Mouse (Mus musculus) embryonic facial prominence, embryonic 15.5 days (tissue): ENCODE measurements around the gene Apom. TPM values are rescaled to one million over a fixed set of nuclear protein-coding genes. Genes with fewer than 3 reads are reported as not detected.
A peak's percentile ranks its signal among the peaks of the same experiment; 100 is the strongest.
"Not testable (repeated sequence)": the region's sequence is repeated elsewhere in the genome, so short reads cannot be mapped to it uniquely, and the experiment has no call there.

Experiments
- ATAC-seq: fragments of 200-750 bp; cut with Nextera tagmentation; 2 replicates; pipeline ENCODE4 v1.8.0; 2017; ENCODE audit warnings: low read depth, moderate TSS enrichment; ENCODE audit not compliant: insufficient number of reproducible peaks, low FRiP score, low TSS enrichment
- H3K27ac ChIP-seq: fragments of 300-500 bp; sonication (generic); replicated peaks from 2 replicates; pipeline ENCODE4 v1.5.1; 2015; ENCODE audit warnings: mild to moderate bottlenecking, inconsistent platforms
- H3K27me3 ChIP-seq: fragments of 300-500 bp; sonication (generic); 2 replicates; pipeline ENCODE4 v1.6.1; 2015; ENCODE audit warnings: inconsistent platforms
- H3K36me3 ChIP-seq: fragments of 300-500 bp; sonication (generic); 2 replicates; pipeline ENCODE4 v1.6.1; 2015; ENCODE audit warnings: mild to moderate bottlenecking, inconsistent platforms
- H3K4me1 ChIP-seq: fragments of 300-500 bp; sonication (generic); 2 replicates; pipeline ENCODE4 v1.6.1; 2015; ENCODE audit warnings: inconsistent platforms
- H3K4me2 ChIP-seq: fragments of 300-500 bp; sonication (generic); replicated peaks from 2 replicates; pipeline ENCODE4 v1.6.1; 2015; ENCODE audit warnings: mild to moderate bottlenecking, inconsistent platforms
- H3K4me3 ChIP-seq: fragments of 300-500 bp; sonication (generic); replicated peaks from 2 replicates; pipeline ENCODE4 v1.5.1; 2015; ENCODE audit warnings: mild to moderate bottlenecking, inconsistent platforms
- H3K9ac ChIP-seq: fragments of 300-500 bp; sonication (generic); 2 replicates; pipeline ENCODE4 v1.6.1; 2015; ENCODE audit warnings: inconsistent platforms
- H3K9me3 ChIP-seq: fragments of 300-500 bp; sonication (generic); replicated peaks from 2 replicates; pipeline ENCODE4 v1.6.1; 2016; ENCODE audit warnings: inconsistent platforms
- WGBS: fragments of 180-500 bp; shearing (Covaris S2); methylation state at CpG from one replicate; pipeline ENCODE4 v1.1.7; 2015; 5-methylcytosine and 5-hydroxymethylcytosine counted together
- polyA plus RNA-seq: library from polyadenylated mRNA; unstranded; fragments of >200 nt; fragmentation: Nextera tagmentation; extraction: Ambion mirVana; gene quantifications from 2 replicates; pipeline ENCODE4 v1.2.1, GENCODE M21; 2015

Apom gene
- polyA plus RNA-seq, 1 experiment from 2014 or later: not detected

DNA sequence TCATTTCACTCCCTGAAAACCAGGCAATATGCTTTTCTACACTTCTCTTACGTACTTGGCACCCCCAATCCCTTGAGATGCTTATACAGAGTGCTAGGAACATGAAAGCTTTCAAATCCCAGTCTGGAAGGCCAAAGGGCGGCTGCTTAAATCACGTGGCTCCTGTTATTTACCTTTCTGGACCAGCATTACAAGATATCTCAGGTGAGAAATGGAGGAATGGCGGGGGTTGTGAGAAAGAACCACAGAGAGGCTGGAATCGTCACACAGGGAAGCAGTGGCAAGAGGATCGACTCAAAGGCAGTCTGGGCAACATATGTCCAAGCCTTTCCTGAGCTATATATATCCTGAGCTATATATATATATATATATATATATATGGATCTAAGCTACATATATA, 6.3 kb downstream of the Apom start:
- WGBS: 22% methylated on average over 6 of the region's 6 CpGs

DNA sequence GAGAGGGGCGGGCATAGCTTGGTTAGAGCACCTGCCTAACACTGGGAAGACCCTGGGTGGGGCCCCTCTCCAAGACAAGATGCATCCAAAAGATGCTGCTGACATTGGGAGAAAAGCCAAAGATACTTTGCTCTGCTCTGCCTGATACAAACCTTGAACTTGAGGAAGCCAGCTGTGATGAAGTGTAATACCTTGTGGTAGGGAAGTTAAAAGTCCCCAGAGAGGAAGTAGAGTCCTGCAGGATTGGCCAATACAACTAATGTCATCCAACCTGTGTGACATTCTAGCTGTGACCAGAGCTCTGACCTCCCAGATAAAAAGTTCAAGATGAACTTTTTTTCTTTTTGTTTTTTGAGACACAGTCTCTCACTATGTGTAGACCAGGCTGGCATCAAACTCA, 6.8 kb downstream of the Apom start:
- Histone ChIP-seq H3K9me3 (no peaks in the 10 kb centered on the region), H3K27ac (peak overlapping the region; percentile 89; the same call in 1 of the 2 replicates), H3K4me3 (no peak overlapping the region), H3K4me2 (no peak overlapping the region), H3K27me3 (no peaks in the 10 kb centered on the region), H3K36me3 (peaks cover 8% of the 10 kb centered on the region), H3K4me1 (peaks cover 46% of the 10 kb centered on the region), H3K9ac (no peak overlapping the region)
- ATAC-seq: no peak
- WGBS: 82% methylated on average over 1 of the region's 1 CpGs

More for the DNA sequence above, 6.3 kb downstream of the Apom start:
- Histone ChIP-seq H3K4me2 (peak overlapping the region; percentile 71), H3K4me3 (peak overlapping the region; percentile 63), H3K4me1 (peaks cover 41% of the 10 kb centered on the region), H3K9me3 (no peaks in the 10 kb centered on the region), H3K27ac (peak overlapping the region; percentile 89), H3K36me3 (peaks cover 13% of the 10 kb centered on the region), H3K9ac (peak overlapping the region; percentile 73), H3K27me3 (no peaks in the 10 kb centered on the region)
- ATAC-seq: no peak

DNA sequence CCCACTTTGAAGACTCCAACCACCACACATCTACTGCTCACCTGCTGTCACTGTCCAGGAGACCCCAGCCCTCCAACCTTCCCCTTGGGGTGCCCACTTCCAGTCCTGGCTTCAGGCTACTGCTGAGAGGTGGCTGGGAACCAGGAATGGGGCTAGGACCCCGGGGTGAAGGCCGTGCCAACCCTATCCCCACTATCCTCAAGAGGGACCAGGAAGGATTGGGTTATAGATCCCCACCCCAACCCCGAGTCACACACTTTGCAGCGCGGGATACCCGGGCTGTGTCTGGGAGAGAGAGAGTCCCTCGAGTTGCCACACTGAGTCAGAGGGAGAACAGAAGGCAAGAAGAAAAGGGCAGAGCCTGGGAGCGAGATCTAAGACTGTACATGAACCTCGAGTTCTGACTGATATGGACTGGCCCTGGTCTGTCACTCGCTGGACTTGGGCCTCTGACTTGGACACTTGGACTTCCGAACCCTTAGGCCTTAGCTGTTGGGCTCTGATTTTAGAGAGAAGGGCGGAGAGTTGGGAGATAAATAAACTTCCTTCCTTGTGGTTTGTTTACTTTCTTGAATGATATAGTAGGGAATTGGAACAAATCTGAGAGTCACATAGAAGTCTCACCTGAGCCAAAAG, 7.5 kb downstream of the Apom start:
- not testable (repeated sequence) for H3K27ac ChIP-seq, H3K4me3 ChIP-seq, H3K9ac ChIP-seq, H3K27me3 ChIP-seq, H3K36me3 ChIP-seq, H3K9me3 ChIP-seq, ATAC-seq, H3K4me2 ChIP-seq
- WGBS: 93% methylated on average over 12 of the region's 12 CpGs
- H3K4me1 ChIP-seq: peaks cover 52% of the 10 kb centered on the region

DNA sequence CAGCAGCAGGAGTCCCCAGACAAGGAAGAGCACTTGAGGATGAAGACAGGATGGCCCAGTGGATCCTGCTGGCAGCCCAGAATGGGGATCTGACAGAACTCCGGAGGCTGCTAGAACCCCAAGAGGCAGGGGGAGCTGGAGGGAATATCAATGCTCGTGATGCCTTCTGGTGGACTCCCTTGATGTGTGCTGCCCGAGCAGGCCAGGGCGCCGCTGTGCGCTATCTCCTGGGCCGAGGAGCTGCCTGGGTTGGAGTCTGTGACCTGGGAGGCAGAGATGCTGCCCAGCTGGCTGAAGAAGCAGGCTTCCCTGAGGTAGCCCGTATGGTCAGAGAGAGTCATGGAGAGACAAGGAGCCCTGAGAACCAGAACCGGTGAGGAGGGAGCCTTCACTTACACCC, 8.6 kb downstream of the Apom start:
- WGBS: 92% methylated on average over 9 of the region's 9 CpGs
- not testable (repeated sequence) for H3K9me3 ChIP-seq, H3K4me3 ChIP-seq, H3K9ac ChIP-seq, H3K4me2 ChIP-seq, H3K27me3 ChIP-seq, ATAC-seq, H3K27ac ChIP-seq
- H3K36me3 ChIP-seq: peaks cover 18% of the 10 kb centered on the region
- peaks cover 49% of the 10 kb centered on the region for H3K4me1 ChIP-seq

DNA sequence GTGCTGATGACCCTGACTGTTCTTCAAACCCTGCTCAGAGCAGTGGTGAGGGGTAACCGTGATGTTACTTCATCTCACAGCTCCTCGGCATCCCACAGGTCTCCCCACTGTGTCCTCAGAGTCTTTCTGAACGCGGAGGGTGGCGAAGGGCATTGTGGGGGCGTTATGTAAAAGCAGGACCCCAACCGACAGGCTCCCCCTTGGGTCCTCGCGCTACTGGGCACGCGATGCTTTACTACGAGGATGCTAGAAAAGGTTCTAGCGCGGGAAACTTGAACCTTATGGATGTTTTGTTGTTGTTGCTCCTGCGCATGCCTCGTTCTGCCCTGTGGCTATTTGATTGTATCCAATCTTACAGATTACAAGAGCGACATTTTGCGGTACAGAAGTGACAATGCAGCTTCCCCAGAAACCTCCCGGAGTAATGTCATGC, 10.0 kb downstream of the Apom start, which contains the start of gene Csnk2b:
Gene Csnk2b (minus strand): TSS at position 183 of the 433 bp plus-strand sequence.
- H3K4me3 ChIP-seq: peak within 1 kb of the TSS; percentile 96
- under 1% methylated on average over 19 of the region's 19 CpGs for WGBS
- H3K36me3 ChIP-seq: peaks cover 29% of the 10 kb centered on the region
- H3K27me3 ChIP-seq: no peaks in the 10 kb centered on the region
- H3K9me3 ChIP-seq: no peaks in the 10 kb centered on the region
- H3K4me2 ChIP-seq: peak within 1 kb of the TSS; percentile 89
- peaks cover 37% of the 10 kb centered on the region for H3K4me1 ChIP-seq
- H3K9ac ChIP-seq: peak within 1 kb of the TSS; percentile 95
- peak within 1 kb of the TSS; percentile 84 for H3K27ac ChIP-seq
- ATAC-seq: no peak

DNA sequence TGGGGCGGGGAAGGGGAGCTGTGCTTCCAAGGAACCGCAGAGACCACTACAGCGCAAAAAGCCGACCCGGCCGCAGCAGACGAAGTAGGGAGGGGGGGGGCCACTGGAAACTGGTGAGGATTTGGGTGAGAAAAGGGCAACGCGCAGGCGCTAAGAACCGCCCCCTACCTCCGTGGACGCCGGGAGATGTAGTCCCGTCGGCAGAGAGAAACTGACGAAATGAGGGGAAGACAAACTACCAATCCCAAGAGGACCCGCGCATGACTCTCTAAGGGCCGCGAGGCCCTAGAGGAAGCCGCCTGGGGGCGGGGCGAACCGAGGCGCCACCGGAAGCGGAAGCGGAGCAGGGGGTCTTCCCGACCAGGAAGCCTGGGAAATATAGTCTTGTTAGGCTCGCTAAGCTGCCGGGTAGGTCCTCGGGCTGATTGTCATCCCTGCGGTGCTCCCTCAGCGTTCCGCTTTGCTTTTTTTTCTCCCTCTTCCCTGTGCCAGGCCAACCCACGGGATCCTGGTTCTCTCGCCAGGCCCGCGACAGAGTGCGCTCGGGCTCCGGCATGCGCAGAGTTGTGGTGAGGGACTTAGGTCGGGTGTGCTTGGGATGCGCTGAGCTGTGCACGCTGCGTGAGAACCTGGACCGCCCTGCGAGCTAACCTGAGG, 10.6 kb downstream of the Apom start, which contains the start of gene Gpank1:
Gene Gpank1 (plus strand): TSS at position 313 of the 657 bp plus-strand sequence.
- ATAC-seq: peak; percentile 94
- Histone ChIP-seq H3K9me3 (no peaks in the 10 kb centered on the region), H3K4me3 (peak within 1 kb of the TSS; percentile 96), H3K4me1 (peaks cover 32% of the 10 kb centered on the region), H3K36me3 (peaks cover 34% of the 10 kb centered on the region), H3K27me3 (no peaks in the 10 kb centered on the region), H3K4me2 (peak within 1 kb of the TSS; percentile 89), H3K27ac (peak within 1 kb of the TSS; percentile 84), H3K9ac (peak within 1 kb of the TSS; percentile 95)
- under 1% methylated on average over 50 of the region's 50 CpGs for WGBS

DNA sequence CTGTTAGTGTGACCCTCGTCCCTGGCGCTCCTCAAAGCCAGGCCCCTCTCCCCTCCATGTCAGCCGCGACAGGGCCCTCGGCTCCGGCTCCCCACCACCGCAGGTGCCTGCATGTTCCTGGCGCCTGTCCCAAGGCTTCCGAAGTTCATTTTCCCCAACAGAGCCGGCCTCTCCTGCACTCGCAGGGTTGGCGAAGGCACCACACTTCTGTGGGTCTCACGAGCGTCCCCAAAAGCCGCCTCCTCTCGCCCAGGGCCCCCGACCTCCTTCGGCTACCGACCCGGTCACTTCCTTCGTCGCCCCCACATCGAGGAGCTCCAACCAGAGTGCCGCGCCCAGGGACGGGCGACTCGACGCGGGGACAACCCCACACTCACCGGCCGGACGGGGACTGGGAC, 11.1 kb downstream of the Apom start:
- Histone ChIP-seq H3K9ac (peak overlapping the region; percentile 95), H3K36me3 (peaks cover 39% of the 10 kb centered on the region), H3K27me3 (no peaks in the 10 kb centered on the region), H3K27ac (peak overlapping the region; percentile 84), H3K4me3 (peak overlapping the region; percentile 96), H3K4me1 (peaks cover 31% of the 10 kb centered on the region), H3K9me3 (no peaks in the 10 kb centered on the region), H3K4me2 (peak overlapping the region; percentile 89)
- peak; percentile 5 for ATAC-seq
- under 1% methylated on average over 33 of the region's 33 CpGs for whole genome bisulfite sequencing

DNA sequence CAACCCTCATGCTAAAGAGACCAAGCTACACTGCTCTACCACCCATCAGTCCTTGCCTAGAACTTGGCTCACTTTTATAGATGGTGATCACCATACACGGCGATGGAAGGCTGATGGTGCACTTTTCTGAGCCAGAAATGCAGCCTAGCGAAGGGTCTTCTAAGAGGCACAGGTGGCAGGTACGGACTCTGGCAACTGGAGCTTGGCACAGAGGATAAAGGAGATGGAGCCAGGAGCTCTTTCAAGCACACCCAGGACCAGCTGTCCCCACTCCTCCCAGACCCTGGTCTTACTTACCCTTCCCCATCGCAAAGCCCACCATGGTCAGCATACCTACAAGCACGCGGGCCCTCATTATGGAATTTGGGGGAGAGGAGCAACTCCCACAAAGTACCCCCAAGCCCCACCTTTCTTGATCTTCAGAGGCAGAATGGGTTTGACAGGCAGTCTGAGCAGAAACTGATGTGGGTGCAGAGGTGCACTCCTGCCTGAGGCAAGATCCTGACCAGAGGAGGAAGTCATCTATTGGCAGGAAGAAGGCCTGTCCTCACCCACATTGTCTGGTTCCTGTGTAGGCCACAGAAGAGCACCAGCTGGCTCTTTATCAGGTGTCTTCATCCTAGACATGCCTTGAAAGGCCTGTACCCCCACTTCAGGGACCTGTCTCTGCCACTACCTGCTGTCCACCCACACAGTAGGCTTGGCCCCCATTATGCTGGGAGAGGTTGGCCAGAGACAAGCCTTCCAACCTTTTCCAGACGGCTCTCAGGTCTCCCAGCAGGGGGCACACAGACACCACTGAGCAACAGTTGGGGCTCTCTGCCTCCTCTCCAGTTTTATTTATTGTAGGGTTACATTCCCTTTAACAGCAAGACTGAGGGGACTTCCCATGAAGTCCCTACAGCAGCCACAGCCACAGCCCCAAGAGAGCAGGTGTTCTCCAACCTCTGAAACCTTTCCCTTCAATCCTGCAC, 16.5 kb downstream of the Apom start, which contains the start of gene Ly6g5b:
Gene Ly6g5b (minus strand): TSS at position 383 of the 974 bp plus-strand sequence.
- no peaks in the 10 kb centered on the region for H3K27me3 ChIP-seq
- H3K9ac ChIP-seq: no peak within 1 kb of the TSS
- no peak for ATAC-seq
- H3K4me3 ChIP-seq: no peak within 1 kb of the TSS
- WGBS: 85% methylated on average over 8 of the region's 8 CpGs
- no peaks in the 10 kb centered on the region for H3K9me3 ChIP-seq
- H3K4me1 ChIP-seq: peaks cover 9% of the 10 kb centered on the region
- H3K27ac ChIP-seq: no peak within 1 kb of the TSS
- no peak within 1 kb of the TSS for H3K4me2 ChIP-seq
- peaks cover 55% of the 10 kb centered on the region for H3K36me3 ChIP-seq

DNA sequence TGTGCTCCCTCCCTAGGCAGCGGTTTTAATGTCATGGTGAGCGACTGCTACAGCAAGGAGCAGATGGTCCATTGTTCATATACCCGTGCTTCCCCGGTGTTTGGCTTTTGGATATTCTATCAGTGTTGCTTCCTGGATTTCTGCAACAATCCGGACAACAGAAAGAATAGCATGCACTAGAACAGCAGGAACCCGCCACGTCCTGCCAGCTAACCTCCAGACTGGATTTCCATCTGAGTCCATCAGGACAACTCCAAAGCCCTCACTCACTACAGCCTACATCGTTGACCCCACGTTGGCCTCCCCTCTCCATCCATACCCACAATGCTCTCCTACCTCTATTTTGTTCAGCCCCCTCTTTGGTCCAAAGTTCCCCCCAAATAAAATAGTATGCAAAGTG, 20.1 kb downstream of the Apom start:
- Histone ChIP-seq H3K9me3 (no peaks in the 10 kb centered on the region), H3K4me3 (no peak overlapping the region), H3K4me2 (no peak overlapping the region), H3K27me3 (no peaks in the 10 kb centered on the region), H3K27ac (no peak overlapping the region), H3K36me3 (peaks cover 30% of the 10 kb centered on the region), H3K9ac (no peak overlapping the region), H3K4me1 (no peaks in the 10 kb centered on the region)
- WGBS: 78% methylated on average over 9 of the region's 9 CpGs
- no peak for ATAC-seq

DNA sequence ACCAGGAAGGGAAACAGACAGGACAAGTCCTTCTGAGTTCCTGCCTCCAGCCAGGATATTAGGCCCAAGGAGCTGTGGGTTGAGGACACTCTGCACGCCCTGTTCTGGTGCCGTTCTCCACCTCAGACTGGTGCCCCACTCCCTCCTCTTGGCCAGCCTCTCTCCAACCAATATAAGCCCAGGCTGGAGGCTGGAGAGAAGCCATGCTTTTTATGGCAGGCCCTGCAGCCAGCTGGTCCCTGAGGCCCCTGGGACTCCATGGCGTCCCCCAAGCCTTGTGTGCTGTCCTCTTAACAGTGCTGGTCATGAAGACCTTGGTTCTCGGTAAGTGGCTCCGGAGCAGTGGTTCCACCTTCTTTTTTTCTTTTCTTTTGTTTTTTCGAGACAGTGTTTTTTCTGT, 23.8 kb downstream of the Apom start, which contains the start of gene Ly6g5c:
Gene Ly6g5c (plus strand): TSS at position 183 of the 400 bp plus-strand sequence.
- Histone ChIP-seq H3K9ac (no peak within 1 kb of the TSS), H3K9me3 (no peaks in the 10 kb centered on the region), H3K4me2 (no peak within 1 kb of the TSS), H3K4me3 (no peak within 1 kb of the TSS), H3K27me3 (no peaks in the 10 kb centered on the region), H3K4me1 (peaks cover 7% of the 10 kb centered on the region), H3K27ac (no peak within 1 kb of the TSS), H3K36me3 (peaks cover 10% of the 10 kb centered on the region; the same call in 1 of the 2 replicates)
- no peak for ATAC-seq
- 85% methylated on average over 6 of the region's 6 CpGs for WGBS
